Mouse (Mus musculus) CD8-positive naive resting alpha-beta T cell, adult 57 days (primary cell): ENCODE results near the gene Foxo4. TPM values are rescaled to one million over a fixed set of nuclear protein-coding genes. Genes with fewer than 3 reads are reported as not detected.

ENCODE experiments used
- total RNA-seq: library from RNA; stranded (reverse); gene quantifications from one replicate; pipeline ENCODE4 v1.2.4, GENCODE M21; 2023

The Foxo4 gene
- 48.0 TPM for total RNA-seq

GRCm38 (mm10) chrX:101253952-101254729 lies at the start of gene Foxo4:
Gene Foxo4, plus strand, starts transcription at chrX:101254528.

GRCm38 (mm10) chrX:101221834-101222795 lies 32.2 kb upstream of the Foxo4 start, which contains the start of gene Snx12:
Gene Snx12, minus strand, starts transcription at chrX:101222563.

GRCm38 (mm10) chrX:101263892-101264291 lies 9.6 kb downstream of the Foxo4 start, which contains the start of gene Gm614:
Gene Gm614, minus strand, starts transcription at chrX:101263992.

GRCm38 (mm10) chrX:101268025-101268754 lies 13.9 kb downstream of the Foxo4 start, which contains the start of gene Il2rg:
Gene Il2rg, minus strand, starts transcription at chrX:101268255.

GRCm38 (mm10) chrX:101268755-101269124 lies 14.4 kb downstream of the Foxo4 start, which contains the start of gene Gm20489:
Gene Gm20489, minus strand, starts transcription at chrX:101269023.

GRCm38 (mm10) chrX:101273875-101274738 lies 19.8 kb downstream of the Foxo4 start, which contains the start of gene Med12:
Gene Med12, plus strand, starts transcription at chrX:101274030.

GRCm38 (mm10) chrX:101299055-101299454 lies 44.7 kb downstream of the Foxo4 start, which contains the start of gene Nlgn3:
Gene Nlgn3, plus strand, starts transcription at chrX:101299168.

Other genes with a start within 250 kb of the Foxo4 start
- 0.24 TPM for gene Tex11, start 194.9 kb upstream of the Foxo4 start, total RNA-seq
- 0.73 TPM for gene Slc7a3, start 168.5 kb upstream of the Foxo4 start, total RNA-seq
- 46.4 TPM for gene Snx12, start 32.0 kb upstream of the Foxo4 start, total RNA-seq
- 41.4 TPM for gene Gm614, start 9.5 kb downstream of the Foxo4 start, total RNA-seq
- gene Il2rg, start 13.7 kb downstream of the Foxo4 start, total RNA-seq, result 618 TPM
- not detected for gene Gm20489, start 14.5 kb downstream of the Foxo4 start, total RNA-seq
- 162 TPM for gene Med12, start 19.5 kb downstream of the Foxo4 start, total RNA-seq
- 0.61 TPM for gene Nlgn3, start 44.6 kb downstream of the Foxo4 start, total RNA-seq
- gene Gjb1, start 121.8 kb downstream of the Foxo4 start, total RNA-seq, result not detected
- gene Zmym3, start 166.3 kb downstream of the Foxo4 start, total RNA-seq, result 35.8 TPM
- gene Nono, start 174.8 kb downstream of the Foxo4 start, total RNA-seq, result 235 TPM
- gene Itgb1bp2, start 194.6 kb downstream of the Foxo4 start, total RNA-seq, result 2.4 TPM